Mouse (Mus musculus) neutrophil, adult 59 days (primary cell): ENCODE measurements around the gene B2m. TPM values are rescaled to one million over a fixed set of nuclear protein-coding genes. Genes with fewer than 3 reads are reported as not detected.

Experiments used
- total RNA-seq, 2 experiments: library from RNA; stranded (reverse); gene quantifications; 1 replicate in 1 of 2; 2 replicates in 1 of 2; pipeline ENCODE4 v1.2.4; 2023

Gene B2m
- 1,000 to 10,000 TPM; 1,167 to 1,220 TPM for total RNA-seq

DNA sequence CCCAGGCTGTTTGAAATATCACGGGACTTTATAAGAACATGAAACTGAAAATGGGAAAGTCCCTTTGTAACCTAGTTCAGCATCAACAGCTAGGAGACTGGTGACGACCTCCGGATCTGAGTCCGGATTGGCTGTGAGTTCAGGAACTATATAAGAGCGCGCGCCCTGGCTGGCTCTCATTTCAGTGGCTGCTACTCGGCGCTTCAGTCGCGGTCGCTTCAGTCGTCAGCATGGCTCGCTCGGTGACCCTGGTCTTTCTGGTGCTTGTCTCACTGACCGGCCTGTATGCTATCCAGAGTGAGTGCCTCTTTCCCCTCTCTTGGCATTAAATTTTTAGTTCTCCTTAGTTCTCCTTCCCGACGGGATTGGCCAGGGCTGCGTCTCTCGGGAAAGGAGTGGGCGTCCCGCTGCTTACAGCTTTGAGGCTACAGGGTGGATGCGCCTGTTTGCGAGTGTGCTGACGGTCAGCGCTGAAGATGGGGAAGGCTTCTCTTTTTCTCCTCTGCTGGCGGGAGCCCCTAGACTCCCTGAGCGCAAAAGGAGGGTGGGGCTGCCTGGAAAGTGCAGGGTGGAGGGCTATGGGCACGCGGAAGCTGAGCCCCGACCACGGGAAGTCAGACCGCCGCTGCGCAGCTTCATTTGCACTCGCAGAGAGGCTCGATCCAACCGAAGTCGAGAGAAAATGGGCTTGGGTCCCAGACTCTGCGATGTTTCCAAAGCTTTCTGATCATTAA lies at the start of gene B2m:
Gene B2m, plus strand, starts transcription at position 179 of the 734 bp plus-strand sequence.

DNA sequence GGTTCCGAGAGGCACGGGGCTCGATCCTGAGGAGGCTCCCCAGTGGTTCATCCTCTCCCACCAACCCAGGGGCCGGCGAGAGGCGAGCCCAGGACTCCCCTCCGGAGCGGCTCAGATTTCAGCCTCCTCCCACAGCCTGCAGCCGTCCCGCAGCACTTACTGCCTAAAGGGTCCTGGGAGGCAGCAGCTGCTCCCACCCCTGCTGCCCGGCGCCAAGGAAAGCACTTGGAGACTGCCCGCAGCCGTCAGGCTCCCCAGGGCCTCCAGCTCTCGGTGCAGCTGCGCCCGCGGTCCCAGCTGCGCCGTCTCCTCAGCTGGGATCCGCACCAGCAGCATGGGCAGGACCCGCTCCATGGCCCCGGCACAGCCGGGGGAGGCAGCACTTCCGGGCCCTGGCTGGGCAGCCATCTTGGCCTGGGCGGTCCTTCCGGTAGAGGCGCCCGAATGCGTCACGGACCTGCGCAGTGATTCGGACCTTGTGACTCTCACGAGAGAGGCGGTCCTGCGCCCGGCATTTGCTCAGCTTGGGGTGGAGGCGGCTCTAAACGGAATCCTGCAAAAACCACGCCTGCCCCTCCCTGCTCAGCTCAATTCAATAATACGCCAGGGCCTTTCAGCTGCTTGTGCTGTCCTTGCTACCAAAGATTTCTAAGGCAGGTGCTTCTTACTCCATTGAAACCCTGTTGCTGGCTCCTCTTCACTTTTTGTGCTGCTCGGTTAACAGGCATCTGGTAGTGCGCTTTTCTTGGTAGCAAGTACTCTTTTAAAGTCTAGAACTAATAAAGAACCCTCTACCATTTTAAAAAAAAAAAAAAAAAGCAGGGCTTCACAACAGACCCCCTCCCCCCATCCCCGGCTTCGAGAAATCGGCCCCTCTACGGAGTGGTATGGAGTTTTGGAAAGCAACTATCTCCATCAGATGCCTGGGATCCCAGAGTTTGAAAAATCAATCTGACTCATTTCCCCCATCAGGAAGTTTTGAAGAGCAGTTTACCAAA lies 29.2 kb upstream of the B2m start, which contains the start of gene Spg11:
Gene Spg11, minus strand, starts transcription at position 426 of the 998 bp plus-strand sequence.

DNA sequence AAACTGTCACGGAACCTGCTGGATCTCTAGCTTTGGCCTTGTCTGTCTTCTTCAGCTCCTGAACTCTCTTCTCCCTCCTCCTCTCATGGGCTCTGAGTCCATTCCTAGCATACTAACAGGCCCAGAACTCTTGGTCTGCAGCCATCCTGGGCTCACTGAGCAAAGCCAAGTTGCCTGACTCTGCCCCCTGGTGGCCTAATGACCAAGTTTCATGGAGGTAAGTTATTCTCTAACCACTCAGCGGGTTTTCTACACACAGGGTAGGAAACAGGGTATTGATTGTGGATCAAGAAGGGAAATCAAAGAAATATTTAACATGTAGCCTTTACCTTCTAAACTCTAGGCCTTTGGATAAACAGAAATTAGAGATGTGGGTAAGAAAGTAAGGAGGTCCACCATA lies 13.2 kb downstream of the B2m start, which contains the start of gene Trim69:
Gene Trim69, plus strand, starts transcription at position 21 of the 400 bp plus-strand sequence.

DNA sequence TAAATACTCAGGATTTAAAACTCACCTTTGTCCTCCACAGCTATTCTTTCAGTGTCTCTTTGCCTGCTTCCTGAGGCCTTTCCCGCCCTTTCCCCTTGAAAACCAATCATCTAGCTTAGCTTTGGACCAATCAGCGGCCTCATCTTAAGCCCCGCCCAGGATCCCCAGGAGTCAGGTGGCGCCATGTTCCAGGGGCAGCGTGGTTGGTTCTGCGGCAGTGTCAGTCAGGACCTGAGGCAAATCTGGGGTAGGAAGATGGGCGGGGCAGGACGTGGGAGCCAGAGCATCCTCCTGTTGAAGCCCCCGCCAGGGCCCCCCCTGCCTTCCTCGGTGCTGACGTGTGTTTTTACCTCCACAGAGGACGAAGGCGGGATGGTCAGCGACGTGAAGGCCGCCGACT lies 38.6 kb downstream of the B2m start, which contains the start of the genes Patl2 and Terb2:
Gene Patl2, minus strand, starts transcription at position 84 of the 400 bp plus-strand sequence.
Gene Terb2, plus strand, starts transcription at position 167 of the 400 bp plus-strand sequence.

Other genes starting within 250 kb of the B2m start
- 10 to 100 TPM; 24.0 to 26.0 TPM for gene Ctdspl2, start 191.7 kb upstream of the B2m start, total RNA-seq
- gene Mageb3, start 191.6 kb upstream of the B2m start, total RNA-seq = not detected
- gene Eif3j1, start 119.1 kb upstream of the B2m start, total RNA-seq = 10 to 100 TPM; 19.5 to 20.9 TPM
- 10 to 100 TPM; 25.1 to 25.4 TPM for gene Spg11, start 29.3 kb upstream of the B2m start, total RNA-seq
- under 1 TPM in 1 of 2 experiments, not detected in 1; 0.27 TPM for gene Trim69, start 13.0 kb downstream of the B2m start, total RNA-seq
- gene Patl2, start 38.5 kb downstream of the B2m start, total RNA-seq = not detected
- not detected for gene Terb2, start 38.6 kb downstream of the B2m start, total RNA-seq
- gene Sord, start 87.1 kb downstream of the B2m start, total RNA-seq = 10 to 100 TPM; 17.1 to 19.6 TPM
- gene Duox2, start 150.8 kb downstream of the B2m start, total RNA-seq = not detected
- gene Duoxa2, start 151.2 kb downstream of the B2m start, total RNA-seq = not detected
- gene Duoxa1, start 166.0 kb downstream of the B2m start, total RNA-seq = not detected
- gene Duox1, start 168.0 kb downstream of the B2m start, total RNA-seq = not detected
- 1 to 10 TPM; 1.3 to 3.0 TPM for gene Shf, start 221.5 kb downstream of the B2m start, total RNA-seq